Mouse (Mus musculus) induced T-regulatory cell, adult 2 months (primary cell): ENCODE data around the gene Lexm.

ENCODE experiments used
- DNase-seq: peaks from one replicate; pipeline ENCODE4 v3.0.0-alpha.2; 2012; ENCODE audit warnings: low read depth

Lexm gene

DNA sequence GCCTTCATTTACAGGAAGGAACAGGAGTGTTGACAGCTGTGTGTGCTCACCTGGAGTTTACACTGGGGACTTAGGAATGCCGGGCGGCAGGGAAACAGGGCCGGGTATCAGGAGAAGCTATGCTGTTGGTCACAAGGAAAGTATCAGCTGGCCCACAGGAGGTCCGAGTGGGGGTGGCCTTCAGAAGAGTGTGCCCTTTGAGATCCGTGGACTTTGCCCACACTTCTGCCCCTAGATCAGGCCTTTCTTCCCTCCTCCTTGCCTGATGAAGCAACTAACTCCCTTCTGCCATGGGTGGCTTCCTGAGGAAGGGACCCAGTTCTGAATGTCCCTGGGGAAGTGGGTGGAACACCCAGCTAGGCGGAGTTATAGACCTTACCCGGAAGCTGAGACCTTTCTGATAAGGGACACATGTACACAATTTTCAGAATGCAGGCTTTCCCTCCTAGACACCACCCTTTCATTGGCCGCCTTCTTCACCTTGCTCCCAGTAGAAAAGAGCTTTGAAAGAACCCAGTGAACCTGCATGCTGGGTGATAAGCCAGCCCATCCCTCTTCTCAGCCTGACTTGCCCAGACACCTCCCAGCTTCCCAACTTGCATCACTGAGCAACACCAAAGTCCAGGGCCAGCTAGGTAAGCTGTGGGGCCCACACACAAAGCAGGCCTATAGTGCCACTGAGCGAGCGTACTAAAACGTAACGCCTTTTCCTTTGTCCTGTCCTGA lies 34.5 kb downstream of the Lexm start:
- no peak for DNase-seq

DNA sequence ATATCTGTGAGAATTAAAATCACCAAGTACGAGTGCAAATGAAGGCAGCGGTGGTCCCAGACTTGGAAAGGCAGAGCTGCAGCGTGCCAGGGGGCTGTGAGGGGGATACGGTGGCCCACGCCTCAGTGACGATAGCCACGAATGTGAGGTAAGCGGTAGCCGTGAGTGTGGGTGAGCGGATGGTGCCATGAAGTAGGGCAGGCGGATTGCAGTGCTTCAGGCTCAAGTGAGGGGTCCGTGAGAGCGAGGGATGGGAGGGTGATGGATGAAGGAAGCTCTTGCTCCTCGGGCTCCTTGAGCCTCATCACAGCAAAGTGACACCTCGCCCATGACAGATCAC lies 35.2 kb downstream of the Lexm start:
- DNase-seq, result no peak

DNA sequence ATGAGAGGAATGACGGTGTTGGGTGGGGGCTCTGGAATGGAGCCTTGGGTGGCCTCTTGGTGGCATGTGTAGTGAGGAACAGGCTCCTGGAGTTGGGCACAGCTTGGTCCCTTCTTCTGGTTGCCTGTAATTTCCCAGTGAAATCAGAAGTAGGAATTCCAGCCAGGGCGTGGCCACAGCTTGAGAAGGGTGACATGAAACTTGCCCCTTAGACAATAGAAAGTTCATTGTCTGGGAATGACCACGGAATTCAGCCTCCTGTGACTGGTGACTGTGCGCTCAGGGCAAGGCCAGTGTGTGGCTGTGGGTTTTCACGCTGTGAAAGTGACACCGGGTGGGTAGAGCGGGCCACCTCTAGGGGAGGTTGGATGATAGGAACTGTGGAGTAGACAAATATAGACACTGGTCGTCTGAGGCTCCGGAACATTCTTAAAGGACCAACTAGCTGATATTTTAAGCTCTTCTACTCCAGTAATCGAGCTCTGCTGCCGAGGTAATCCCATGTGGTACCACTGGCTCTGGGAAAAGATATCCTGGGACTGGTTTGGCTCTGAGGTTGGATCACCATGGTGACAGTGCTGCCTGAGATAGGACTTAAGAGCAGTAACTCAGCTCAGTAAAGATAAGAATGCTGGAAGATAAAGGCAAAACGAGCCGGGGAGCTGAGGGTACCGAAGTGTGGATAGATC lies 35.7 kb downstream of the Lexm start:
- DNase-seq, result no peak

DNA sequence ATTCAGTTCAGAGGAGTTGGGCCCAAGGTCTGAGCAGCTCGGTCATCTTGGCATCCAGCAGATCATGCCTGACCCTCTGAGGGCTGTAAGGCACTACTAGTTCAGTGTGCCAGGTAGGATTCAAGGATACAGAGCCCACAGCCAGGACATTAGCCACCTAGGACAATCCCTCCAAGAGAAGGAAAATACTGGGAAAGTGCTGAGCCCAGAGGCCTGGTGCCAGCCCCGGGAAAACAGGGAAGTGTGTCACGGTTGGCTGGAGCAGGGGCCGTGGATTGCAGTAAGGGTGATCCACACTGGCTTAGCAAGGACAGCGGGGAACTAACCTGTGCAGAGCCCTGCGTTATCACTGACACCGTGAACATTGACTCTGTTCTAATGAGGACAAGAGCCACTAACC lies 39.5 kb downstream of the Lexm start:
- DNase-seq, result no peak

DNA sequence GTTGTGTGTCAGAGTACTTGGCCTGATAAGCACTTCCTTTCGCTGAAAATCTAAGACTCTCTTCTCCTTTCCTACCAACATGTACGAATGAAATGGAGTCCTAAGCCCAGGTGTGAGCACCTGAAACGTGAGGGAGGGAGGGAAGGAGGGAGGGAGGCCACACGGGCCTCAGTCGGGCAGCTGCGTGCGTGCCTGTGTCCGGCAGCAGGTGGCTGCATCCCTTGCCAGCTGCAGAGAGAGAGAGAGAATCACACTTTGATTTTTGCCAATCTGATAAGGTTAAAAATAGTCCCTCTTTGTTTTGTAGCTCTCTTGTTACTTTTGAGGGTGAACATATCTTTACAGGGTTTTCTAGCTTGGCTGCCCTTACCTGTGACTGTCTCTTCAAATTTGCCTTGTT lies 42.0 kb downstream of the Lexm start:
- no peak for DNase-seq

DNA sequence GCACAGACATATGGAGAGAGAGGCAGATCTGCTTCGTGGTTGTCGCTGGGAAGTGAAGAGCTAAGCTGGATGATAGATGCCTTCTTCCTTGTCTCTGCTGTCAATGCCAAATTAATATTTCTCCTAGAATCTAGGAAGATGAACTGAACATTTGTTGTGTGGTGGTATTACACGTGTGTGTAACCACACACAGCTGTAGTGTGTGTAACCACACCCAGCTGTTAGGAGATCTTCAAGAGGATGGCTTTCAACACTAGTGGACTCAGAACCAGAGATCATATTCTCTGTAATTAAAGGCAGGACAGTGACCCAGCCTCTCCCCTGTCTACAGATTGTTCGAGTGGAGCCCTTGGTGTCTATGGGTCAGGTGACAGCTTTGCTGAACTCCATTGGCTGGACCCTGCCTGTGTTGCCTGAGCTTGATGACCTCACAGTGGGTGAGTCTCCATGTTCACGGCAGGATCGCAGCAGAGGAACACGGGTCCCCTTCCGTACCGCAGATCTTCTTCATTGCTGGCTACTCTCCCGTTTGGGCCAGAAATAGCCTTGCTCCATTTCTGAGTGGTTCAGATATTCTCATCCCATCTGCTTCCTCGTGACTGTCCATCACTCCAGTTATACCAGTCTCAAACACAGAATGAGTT lies 45.8 kb downstream of the Lexm start:
- DNase-seq, result no peak

DNA sequence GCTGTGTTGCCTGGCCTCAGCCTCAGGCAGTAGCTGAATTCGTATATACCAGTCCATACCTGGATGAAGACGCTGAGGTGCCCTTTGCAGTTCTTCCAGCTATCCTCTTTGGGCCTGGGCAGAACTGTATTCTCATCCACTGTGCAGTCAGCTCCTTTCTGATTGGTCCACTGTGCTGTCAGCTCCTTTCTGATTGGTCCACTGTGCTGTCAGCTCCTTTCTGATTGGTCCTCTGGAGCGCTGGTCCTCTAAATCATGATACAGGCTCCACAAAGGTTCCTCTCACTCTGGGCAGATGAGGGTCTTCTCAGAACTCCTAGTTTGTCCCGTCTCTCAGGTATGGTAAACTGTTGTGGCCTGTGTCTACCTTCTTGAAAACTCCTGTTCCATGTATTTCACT lies 47.4 kb downstream of the Lexm start:
- DNase-seq, result peak; percentile 29

DNA sequence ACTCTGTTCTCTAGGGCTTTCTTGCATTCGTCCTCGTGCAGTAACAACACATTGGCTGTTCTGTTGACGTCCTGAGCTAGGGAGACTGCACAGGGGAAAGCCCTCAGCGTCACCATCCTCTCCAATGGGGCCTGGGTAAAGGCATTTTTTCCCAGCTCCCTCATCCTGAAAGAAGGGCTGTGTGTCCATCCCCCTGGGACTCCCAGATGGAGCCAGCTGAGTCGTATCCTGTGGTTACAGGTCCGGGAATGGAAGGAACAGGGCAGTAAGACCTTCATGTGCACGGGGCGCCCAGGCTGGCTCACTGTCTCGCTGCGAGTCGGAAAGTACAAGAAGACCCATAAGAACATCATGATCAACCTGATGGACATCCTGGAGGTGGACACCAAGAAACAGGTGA lies 52.9 kb downstream of the Lexm start:
- DNase-seq, result no peak

DNA sequence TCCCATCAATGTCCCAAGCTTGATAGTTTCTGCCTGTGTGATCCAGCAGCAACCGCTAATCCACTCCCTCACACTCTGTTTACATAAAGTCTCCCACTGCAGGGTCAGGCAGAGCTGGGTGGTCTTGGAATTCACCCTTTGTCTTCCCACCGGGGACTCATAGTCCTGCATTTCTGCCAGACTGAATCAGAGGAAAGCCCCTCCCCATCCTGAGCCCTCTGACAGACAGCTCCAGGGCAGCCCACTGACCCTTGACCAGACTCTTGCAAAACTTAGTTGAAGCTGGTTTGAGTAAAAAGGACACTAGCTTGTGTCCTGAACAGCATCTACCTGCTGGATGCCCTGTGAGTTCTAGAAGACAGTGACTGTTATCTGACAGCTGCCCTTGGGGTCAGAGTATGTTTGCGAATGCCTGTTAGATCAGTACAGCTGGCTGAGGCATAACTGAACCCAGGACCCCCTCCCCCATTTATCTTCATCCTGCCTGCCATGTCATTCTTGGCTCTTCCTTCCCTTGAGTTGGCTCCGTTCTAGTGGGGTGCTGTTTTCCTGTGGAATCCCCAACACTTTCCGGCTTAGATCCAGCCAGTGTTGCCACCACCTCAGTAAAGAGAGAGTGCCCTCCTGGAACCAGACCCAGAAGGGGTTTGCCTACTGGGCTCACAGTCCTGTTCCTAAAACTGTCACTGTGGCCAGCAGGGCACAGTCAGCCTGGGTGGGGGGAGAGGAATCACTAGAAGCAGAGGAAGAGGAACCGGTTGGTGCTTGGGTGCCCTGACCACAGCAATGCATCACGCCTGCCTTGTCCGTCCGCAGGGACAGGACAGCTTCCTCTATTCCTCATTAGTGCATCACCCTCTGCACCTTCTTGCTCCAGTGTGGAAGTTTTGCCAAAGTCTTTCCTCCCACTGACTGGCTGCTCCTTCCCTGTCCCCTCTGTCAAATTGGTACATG lies 53.9 kb downstream of the Lexm start:
- DNase-seq, result peak; percentile 5

DNA sequence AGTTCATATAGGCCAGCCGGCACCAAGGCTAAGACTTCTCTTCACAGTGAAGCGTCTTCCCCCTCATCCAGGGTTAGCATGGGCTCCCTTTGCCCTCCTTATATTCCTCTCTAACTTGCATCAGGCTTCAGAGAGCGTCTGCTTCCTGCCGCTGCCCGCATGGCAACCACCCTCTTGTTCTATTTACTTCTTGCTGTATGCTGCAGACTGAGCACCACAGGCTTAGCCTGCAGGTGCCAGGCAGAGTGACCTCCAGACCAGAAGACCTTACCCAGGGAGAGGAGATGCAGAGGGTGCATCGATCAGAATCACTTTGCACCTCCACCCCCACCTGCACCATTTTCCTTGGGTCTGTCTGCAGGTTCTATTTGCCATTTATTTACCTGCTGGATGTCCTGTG lies 55.0 kb downstream of the Lexm start:
- peak; percentile 35 for DNase-seq

DNA sequence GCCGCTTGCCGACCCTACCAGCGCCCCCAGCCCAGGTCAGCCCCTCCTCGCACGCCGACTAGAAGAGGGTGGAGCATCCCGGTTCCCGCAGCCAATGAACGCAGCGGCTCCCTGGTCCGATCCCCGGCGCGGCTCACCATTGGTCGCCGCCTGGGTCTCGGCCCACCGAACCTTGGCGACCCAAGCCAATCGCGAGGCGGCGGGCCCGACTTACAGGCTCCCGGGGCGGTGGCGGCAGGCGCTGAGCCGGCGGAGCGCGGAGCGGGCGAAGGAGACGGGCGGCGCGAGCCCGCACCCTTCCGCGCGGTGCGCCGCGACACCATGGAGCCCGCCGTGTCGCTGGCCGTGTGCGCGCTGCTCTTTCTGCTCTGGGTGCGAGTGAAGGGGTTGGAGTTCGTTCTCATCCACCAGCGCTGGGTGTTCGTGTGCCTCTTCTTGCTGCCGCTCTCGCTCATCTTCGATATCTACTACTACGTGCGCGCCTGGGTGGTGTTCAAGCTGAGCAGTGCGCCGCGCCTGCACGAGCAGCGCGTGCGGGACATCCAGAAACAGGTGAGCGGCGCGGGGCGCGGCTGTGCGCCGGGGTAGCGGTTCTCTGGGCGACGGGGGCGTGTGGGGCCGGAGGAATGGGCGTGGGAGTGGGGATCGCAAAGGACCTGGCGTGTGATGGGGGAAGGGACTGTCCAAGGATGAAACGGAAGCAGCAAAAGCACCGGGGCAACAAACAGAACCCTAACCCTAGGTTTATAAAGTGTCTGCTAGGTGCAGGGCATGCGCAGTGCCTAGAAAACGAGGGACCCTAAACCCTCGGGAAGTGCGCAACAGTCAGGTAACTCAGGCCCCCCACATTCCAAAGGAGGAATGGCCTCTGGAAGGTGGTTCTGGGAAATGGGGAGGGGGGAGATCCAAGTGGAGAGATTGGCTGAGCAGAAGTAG lies 55.9 kb downstream of the Lexm start, which contains the start of gene Dhcr24:
TSS of gene Dhcr24 (plus strand) at position 193 of the 936 bp plus-strand sequence.
- DNase-seq, result peak; percentile 93

DNA sequence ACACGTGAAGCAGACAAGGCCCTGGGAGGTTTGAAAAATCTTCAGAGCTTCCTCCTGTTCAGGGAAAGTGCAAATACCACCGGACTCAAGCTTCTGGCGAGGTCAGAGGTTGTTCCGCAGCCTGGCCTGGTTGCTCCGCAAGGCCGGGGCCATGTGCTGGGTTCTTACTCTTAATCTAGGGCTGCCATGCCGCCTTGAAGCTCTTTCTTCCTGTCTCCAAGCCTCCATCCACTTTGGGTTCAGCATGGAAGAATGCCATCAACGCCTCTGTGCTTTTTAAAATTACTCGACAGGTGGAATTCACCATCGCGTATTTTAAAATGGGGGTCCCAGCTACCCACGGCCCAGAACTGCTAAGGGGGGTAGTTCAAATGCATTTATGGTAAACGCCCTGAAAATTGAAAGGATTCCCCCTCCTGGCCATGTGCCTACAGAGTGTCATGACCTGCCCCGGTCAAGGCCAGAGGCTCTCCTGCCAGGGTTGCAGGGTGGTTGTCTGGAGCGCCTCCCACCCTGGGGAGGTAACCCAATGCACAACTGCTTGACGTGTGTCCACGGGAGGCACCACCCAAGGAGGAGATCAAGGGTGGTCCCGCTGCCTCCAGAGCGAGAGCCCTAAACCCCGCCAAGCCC lies 56.7 kb downstream of the Lexm start:
- no peak for DNase-seq

DNA sequence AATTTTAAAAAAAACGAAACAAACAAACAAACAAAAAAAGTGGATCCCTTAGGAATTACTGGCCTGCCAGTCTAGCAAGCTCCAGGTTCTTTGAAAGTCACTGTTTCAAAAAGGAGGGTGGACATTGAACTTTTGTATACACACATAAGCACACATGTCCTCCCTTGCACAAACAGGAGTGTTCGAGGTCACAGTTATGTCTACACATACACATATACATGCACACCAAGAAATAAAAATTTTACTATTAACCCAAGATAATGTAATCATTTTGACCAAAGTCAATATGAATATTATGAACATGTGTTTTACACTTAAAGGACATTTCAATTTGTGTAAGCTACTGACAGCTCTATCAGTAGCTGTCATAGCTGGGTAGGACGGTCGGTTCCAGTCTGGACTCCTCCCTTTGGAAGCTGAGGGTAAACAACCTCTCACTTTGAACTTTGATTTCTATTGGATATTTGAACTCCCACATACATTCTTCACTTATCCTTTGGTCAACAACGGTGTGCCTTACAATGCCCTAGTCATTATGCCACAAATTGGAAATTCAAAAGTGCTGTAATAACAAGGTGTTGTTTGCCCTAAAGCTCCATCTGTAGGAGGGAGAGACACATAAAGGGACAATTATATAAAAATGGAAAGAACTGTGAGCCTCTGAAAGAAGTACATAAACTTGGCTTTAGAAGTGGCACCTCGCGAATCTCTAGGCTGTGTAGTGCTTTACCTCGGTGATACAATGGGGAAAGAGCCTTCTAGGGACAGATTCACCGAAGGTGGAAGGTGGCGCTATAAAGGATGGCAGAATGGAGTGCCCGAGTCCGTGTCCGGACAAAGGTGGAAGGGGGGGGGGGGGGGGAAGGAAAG lies 57.5 kb downstream of the Lexm start:
- DNase-seq, result peak; percentile 25

DNA sequence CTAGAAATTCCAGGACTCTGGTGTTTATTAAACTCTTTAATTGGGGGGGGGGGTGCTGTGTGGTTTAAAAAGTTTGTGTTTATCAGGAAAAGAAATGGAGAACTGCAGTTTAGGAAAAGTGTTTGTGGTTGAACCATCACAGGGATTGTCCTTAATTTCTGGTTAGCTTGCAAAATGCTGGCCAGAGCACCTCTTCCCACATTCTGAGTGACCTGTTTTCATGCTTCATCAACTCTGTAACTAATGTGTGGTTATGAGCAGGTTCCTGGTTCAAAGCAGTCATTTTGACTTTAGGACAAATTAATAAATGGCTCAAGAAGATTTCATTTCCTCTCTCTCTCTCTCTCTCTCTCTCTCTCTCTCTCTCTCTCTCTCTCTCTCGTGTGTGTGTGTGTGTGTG lies 59.1 kb downstream of the Lexm start:
- no peak for DNase-seq

DNA sequence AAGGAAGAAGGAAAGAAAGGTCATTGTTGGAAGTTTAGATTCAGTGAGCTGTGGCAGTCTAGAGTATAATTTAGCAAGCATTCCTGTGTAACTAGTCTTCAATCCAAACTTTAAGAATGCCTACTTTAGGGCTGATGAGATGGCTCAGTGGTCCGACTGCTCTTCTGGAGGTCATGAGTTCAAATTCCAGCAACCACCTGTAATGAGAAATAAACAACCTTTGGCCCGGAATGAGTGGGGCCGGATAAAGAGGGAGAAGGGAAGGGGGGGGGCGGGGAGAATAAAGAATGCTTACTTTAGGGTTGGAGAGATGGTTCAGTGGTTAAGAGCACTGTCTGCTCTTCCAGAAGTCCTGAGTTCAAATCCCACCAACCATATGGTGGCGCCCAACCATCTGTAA lies 59.8 kb downstream of the Lexm start:
- no peak for DNase-seq

DNA sequence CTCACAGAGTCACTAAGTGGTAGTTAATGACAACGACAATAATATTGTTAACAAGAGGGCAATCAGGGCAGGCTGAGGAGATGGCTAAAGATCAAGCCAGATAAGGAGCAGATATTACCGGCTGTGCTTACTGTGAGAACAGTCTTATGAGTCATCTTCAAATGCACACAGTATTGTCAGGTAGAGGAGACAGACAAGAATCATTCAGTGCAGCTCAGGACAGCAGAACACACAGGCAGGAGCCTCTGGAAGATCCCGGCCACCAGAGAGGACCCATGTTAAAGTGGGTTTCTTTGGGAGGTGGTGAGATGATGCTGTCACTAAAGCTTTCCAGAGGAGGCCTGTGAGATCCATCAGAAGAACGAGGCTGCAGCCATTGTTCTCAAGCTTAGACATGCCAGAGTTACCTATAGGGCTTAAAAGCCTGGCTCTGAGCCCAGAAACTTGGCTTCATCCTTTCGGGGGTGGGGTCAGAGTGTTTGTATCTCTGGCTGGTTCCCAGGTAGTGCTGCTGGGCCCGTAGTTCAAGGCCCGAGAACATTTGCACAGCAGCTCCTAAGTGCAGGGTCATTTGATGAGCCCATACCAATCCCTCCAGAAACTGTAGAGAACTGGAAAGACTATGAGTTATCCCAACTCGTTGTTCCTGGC lies 66.4 kb downstream of the Lexm start:
- no peak for DNase-seq

DNA sequence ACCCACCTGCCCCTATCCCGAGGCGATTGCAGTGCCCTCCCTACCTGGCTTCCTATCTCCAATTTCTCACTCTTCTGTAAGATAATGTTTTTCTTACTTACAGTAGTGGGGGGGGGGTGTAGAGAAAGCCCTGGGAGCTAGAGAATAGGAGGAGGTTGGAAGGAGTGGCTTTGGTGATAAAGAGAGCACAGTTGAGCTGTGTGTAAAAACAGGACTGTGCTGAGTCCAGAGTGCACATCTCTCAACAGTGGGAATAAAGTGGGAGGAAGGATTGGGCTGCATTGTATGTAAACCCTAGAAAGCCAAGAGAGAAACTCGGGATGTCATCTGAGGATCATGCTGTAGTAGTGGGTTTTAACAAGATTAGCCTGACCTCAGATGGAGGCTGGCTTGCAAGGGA lies 68.9 kb downstream of the Lexm start:
- DNase-seq, result no peak

DNA sequence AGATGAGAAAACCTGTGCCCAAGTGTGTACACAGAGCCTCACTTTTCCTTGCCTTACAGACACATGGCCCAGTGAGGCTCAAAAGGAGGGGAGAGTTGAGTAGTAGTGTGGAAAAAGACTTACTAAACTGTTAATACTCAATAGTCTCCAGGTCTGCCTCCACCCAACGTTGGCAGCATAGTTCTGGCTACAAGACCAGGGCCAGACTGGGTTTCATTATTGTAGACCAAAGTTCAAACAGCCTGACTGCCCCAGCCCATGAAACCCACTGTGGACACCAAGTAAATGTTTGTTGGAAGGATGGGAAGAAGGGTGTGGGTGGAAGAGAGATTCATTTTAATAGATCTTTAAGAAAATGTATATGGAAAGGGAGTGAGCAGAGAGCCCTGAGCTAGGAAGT lies 70.1 kb downstream of the Lexm start:
- DNase-seq, result no peak

DNA sequence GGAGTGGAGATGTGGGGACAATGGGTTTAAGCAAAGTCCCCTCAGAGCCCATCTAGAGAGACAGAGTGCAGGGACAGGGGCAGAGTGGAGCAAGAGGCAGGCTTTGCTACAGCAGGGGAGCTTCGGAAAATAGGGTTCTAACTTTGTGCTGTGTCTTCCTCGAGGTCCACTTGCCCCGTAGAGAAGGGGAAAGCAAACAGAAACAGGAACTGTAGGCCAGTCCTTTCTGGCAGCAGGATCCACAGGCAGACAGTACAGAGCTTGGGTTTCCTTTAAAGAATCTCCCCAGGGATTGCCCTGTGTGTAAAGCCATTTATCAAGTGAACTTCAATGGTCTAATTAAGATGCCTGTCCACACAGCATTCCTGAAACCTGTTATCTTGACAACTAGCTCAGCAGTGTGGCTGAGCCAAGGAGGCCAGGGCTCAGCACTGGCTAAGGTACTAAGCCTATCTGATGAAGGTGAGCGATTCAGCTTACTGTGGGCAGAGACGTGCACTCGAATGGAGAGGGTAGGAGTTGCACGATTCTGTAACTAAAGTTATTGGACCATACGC lies 71.1 kb downstream of the Lexm start:
- DNase-seq, result no peak
